Mouse (Mus musculus) heart, adult 2 months (tissue): ENCODE data around the gene Kcnj14.

Experiments
- CTCF ChIP-seq: fragments of 200-600 bp; IDR thresholded peaks from 2 replicates; pipeline ENCODE4 v1.8.1; 2022; ENCODE audit warnings: antibody characterized with exemption, mild to moderate bottlenecking, moderate library complexity
- EP300 ChIP-seq: fragments of 200-500 bp; IDR thresholded peaks from 2 replicates; pipeline ENCODE4 v1.6.1; 2011; ENCODE audit warnings: low read depth, low read length, control low read depth; ENCODE audit not compliant: insufficient read depth
- POLR2A ChIP-seq: fragments of 200-500 bp; IDR thresholded peaks from 2 replicates; pipeline ENCODE4 v1.6.1; 2011; ENCODE audit warnings: mild to moderate bottlenecking, low read depth, low read length, control low read depth; ENCODE audit not compliant: insufficient read depth

DNA sequence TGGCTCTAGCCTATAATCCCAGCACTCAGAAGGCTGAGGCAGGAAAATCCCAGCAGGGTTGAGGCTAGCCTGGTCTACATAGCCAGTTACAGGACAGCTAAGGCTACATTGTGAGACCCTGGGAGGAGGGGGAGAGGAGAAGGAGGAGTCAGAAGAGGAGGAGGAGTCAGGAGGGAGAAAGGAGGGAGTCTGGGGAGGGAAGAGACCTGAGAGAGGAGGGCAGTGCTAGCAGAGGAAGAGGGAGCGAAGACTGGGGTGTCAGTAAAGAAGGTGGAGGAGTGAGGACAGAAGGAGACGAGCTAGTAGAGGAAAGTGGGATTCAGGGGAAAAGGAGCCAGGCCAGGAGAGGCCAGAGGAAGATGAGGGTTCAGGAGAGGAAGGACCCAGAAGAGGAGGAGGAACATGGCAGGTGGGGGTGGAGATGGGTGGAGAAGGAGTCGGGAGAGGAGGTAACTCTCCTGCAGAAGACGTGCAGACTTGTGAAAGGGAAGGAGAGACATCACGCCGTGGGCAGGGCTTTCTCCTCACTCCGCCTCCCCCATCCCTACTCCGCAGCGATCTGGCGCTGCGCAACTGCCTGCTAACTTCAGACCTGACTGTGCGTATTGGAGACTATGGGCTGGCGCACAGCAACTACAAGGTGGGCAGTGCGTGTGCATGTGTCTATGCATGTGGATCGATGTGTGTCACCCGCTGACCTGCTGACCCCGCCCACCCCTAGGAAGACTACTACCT lies 32.7 kb downstream of the Kcnj14 start:
- no peak for TF ChIP-seq CTCF
- no peak for TF ChIP-seq EP300
- TF ChIP-seq POLR2A = no peak
